Mouse (Mus musculus) cerebellum, adult 11-12 months (tissue): Measurements from ENCODE around the gene Eva1b.

Source experiments
- DNase-seq: peaks from one replicate; pipeline ENCODE4 v3.0.0; 2022

Eva1b gene

GRCm38 (mm10) chr4:126120506-126120905 is 27.0 kb upstream of the Eva1b start:
- DNase-seq = peak; percentile 60

- DNase-seq = peak; percentile 63
These were observed 24.1 kb upstream of the Eva1b start for GRCm38 (mm10) chr4:126123309-126124040.

GRCm38 (mm10) chr4:126130502-126130901 is 17.0 kb upstream of the Eva1b start:
- DNase-seq = no peak

- no peak for DNase-seq
These were observed 16.0 kb upstream of the Eva1b start for GRCm38 (mm10) chr4:126131290-126132121.

- DNase-seq = no peak
These were observed 14.8 kb upstream of the Eva1b start for GRCm38 (mm10) chr4:126132636-126133264.

- no peak for DNase-seq
These were observed 13.3 kb upstream of the Eva1b start for GRCm38 (mm10) chr4:126134236-126134635.

- peak; percentile 54 for DNase-seq
These were observed 12.9 kb upstream of the Eva1b start for GRCm38 (mm10) chr4:126134639-126135038.

- DNase-seq = no peak
These were observed 9.8 kb upstream of the Eva1b start for GRCm38 (mm10) chr4:126137773-126138172.

- DNase-seq = no peak
These were observed 6.5 kb upstream of the Eva1b start for GRCm38 (mm10) chr4:126141021-126141420.

- DNase-seq = no peak
These were observed 2.1 kb upstream of the Eva1b start for GRCm38 (mm10) chr4:126145396-126145795.

GRCm38 (mm10) chr4:126146974-126147532 is 491 bp upstream of the Eva1b start:
- DNase-seq = no peak

- DNase-seq = no peak
These were observed 817 bp downstream of the Eva1b start for GRCm38 (mm10) chr4:126148161-126148961.

- no peak for DNase-seq
These were observed 1.6 kb downstream of the Eva1b start for GRCm38 (mm10) chr4:126149041-126149676.

GRCm38 (mm10) chr4:126149798-126150197 is 2.3 kb downstream of the Eva1b start:
- DNase-seq = no peak

- DNase-seq = no peak
These were observed 2.9 kb downstream of the Eva1b start for GRCm38 (mm10) chr4:126150297-126150948.

- no peak for DNase-seq
These were observed 3.4 kb downstream of the Eva1b start for GRCm38 (mm10) chr4:126150949-126151320.

- DNase-seq = no peak
These were observed 4.3 kb downstream of the Eva1b start for GRCm38 (mm10) chr4:126151701-126152440.

GRCm38 (mm10) chr4:126152864-126153263 is 5.3 kb downstream of the Eva1b start:
- no peak for DNase-seq

- DNase-seq = no peak
These were observed 7.6 kb downstream of the Eva1b start for GRCm38 (mm10) chr4:126155183-126155582.

- no peak for DNase-seq
These were observed 8.3 kb downstream of the Eva1b start for GRCm38 (mm10) chr4:126155869-126156268.

GRCm38 (mm10) chr4:126156617-126157016 is 9.1 kb downstream of the Eva1b start:
- no peak for DNase-seq
